Mouse (Mus musculus): ENCODE data around the gene Gm5039.

DNA sequence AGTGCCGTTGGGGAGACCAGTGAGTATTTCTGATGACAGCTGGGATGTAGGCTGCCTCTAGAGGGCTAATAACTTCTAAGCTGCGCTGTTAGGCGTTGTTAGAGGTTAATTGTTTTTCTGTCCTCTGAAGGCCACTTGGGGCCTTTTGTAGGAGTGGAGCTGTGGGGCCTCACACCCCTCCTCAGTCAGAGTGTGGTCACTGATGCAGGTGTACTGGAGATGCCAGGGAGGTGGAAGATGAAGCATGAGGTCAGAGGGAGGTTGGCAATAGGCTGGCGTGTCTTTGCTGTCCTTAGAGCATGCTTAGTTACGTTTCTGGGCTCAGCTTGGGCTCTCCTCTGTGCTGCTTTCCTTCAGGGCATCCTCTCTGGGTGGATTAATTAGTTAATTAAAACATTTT, 48.2 kb upstream of the Gm5039 start:
- TF ChIP-seq CTCF (IDR thresholded peaks at IDR 0.05; ENCODE audit: extremely low read depth, insufficient read depth, low read length): no peak
- no peak for TF ChIP-seq POLR2A (IDR thresholded peaks at IDR 0.05; ENCODE audit: extremely low read depth, insufficient read depth, low read length)
